11 mouse cellular contexts compared by ENCODE assay signal in genomic region chr16:13351268-13351667, GRCm38 (mm10).
A peak's percentile ranks its signal among the peaks of the same experiment; 100 is the strongest.
DNase-seq lines count a peak whose midpoint lies in the region; ATAC-seq and TF ChIP-seq lines count a peak whose summit lies in the region.
"Had no signal": no experiment of that assay in that cellular context is flagged by ENCODE, and none has a peak within 500 bp of the region (broad histone marks: within the 10 kb centered on the region; RNA-seq: fewer than 3 reads in every experiment).

No protein-coding gene starts in this region.

- H3K4me3 ChIP-seq in ES-Bruce4 (ENCODE audit: low read depth, low read length) = no peak overlapping the region
- no peak overlapping the region for H3K4me3 ChIP-seq in intestine, postnatal 0 days (ENCODE audit: low read depth, low read length)
- H3K4me3 ChIP-seq: heart, embryonic 15.5 days; lung, embryonic 15.5 days; myocyte had no signal

- H3K4me2 ChIP-seq in intestine, postnatal 0 days (replicated peaks; ENCODE audit: low read depth) = no peak overlapping the region
- H3K4me2 ChIP-seq: heart, embryonic 15.5 days; lung, embryonic 15.5 days had no signal

- intact Hi-C loops in heart, postnatal 36 days (cut with DNase I) = loop anchor here (1.0 kb wide), 1 partner anchor 191 kb away; no protein-coding TSS in a partner anchor

- TF ChIP-seq POLR2A in ES-Bruce4 (IDR thresholded peaks at IDR 0.05; ENCODE audit: insufficient read depth, low read length) = no peak

- no peak overlapping the region for H3K9ac ChIP-seq in ES-Bruce4 (ENCODE audit: low read depth, poor library complexity, severe bottlenecking)
- H3K9ac ChIP-seq in intestine, postnatal 0 days (ENCODE audit: low read depth, low read length) = no peak overlapping the region
- H3K9ac ChIP-seq: heart, embryonic 15.5 days; lung, embryonic 15.5 days had no signal

- DNase-seq in heart, postnatal 4 days = peak; percentile 28
- DNase-seq in heart, postnatal 36 days = no peak
- peak; percentile 67 for DNase-seq in 3T3-L1 (ENCODE audit: low read depth, low spot score)
- DNase-seq in right cerebral cortex, adult 18-20 months = no peak
- no peak for DNase-seq in retina, embryonic 14.5 days (ENCODE audit: low spot score)
- DNase-seq in layer of hippocampus, postnatal 36 days = no peak

- TF ChIP-seq EP300 in ES-Bruce4 (IDR thresholded peaks at IDR 0.05; ENCODE audit: insufficient read depth, low read depth, low read length) = no peak

- ATAC-seq in intestine, postnatal 0 days = peak; percentile 57; the same call in 1 of the 2 replicates

- TF ChIP-seq CTCF in ES-Bruce4 (IDR thresholded peaks at IDR 0.05; ENCODE audit: low read depth, low read length) = peak; percentile 25
- peak; percentile 64 for TF ChIP-seq CTCF in intestine, postnatal 0 days (IDR thresholded peaks at IDR 0.05; ENCODE audit: low read depth)

- H3K9me3 ChIP-seq in ES-Bruce4 (replicated peaks; ENCODE audit: control insufficient read depth, insufficient read depth, low read length, poor library complexity, severe bottlenecking) = no peaks in the 10 kb centered on the region
- no peaks in the 10 kb centered on the region for H3K9me3 ChIP-seq in intestine, postnatal 0 days (ENCODE audit: control insufficient read depth)
- H3K9me3 ChIP-seq: heart, embryonic 15.5 days; lung, embryonic 15.5 days had no signal

- H3K36me3 ChIP-seq in ES-Bruce4 (ENCODE audit: control insufficient read depth, insufficient read depth, low read length, poor library complexity, severe bottlenecking) = no peaks in the 10 kb centered on the region
- H3K36me3 ChIP-seq in intestine, postnatal 0 days (ENCODE audit: control insufficient read depth, insufficient read depth) = no peaks in the 10 kb centered on the region
- H3K36me3 ChIP-seq: heart, embryonic 15.5 days; lung, embryonic 15.5 days had no signal

- H3K4me1 ChIP-seq in ES-Bruce4 (ENCODE audit: control insufficient read depth, insufficient read depth, low read length) = no peaks in the 10 kb centered on the region
- H3K4me1 ChIP-seq in intestine, postnatal 0 days (replicated peaks; ENCODE audit: control insufficient read depth, insufficient read depth, low read length) = no peaks in the 10 kb centered on the region

- no peaks in the 10 kb centered on the region for H3K27me3 ChIP-seq in ES-Bruce4 (ENCODE audit: control insufficient read depth, insufficient read depth, low read length, poor library complexity, severe bottlenecking)
- no peaks in the 10 kb centered on the region for H3K27me3 ChIP-seq in intestine, postnatal 0 days (replicated peaks; ENCODE audit: control insufficient read depth, insufficient read depth, low read length)
- H3K27me3 ChIP-seq: heart, embryonic 15.5 days; lung, embryonic 15.5 days had no signal

- H3K27ac ChIP-seq in ES-Bruce4 (ENCODE audit: insufficient read depth, low read length) = no peak overlapping the region
- no peak overlapping the region for H3K27ac ChIP-seq in intestine, postnatal 0 days (ENCODE audit: low read depth, low read length)
- H3K27ac ChIP-seq: heart, embryonic 15.5 days; lung, embryonic 15.5 days had no signal

Comparison
In these comparisons a context has a peak if more than half of its experiments do, and no peak if none do; other contexts are left out.
1. DNase-seq: peak in heart, postnatal 4 days (single experiment) and 3T3-L1 (single experiment); none in heart, postnatal 36 days (0 of 2), right cerebral cortex, adult 18-20 months (single experiment), retina, embryonic 14.5 days (single experiment) and layer of hippocampus, postnatal 36 days (0 of 2).